Mouse (Mus musculus): Measurements from ENCODE around the gene Rrp12. TPM values are rescaled to one million over a fixed set of nuclear protein-coding genes. Genes with fewer than 3 reads are reported as not detected.
"Not testable (repeated sequence)": the region's sequence is repeated elsewhere in the genome, so short reads cannot be mapped to it uniquely, and the experiment has no call there.

The Rrp12 gene
- polyA plus RNA-seq, 1 experiment from 2014 or later: 8.4 TPM

- H3K4me3 ChIP-seq (ENCODE audit: low read depth, low read length): no peak overlapping the region
Measured at GRCm38 (mm10) chr19:41919471-41919870, 23.5 kb upstream of the Rrp12 start.

GRCm38 (mm10) chr19:41916853-41917252 lies 20.9 kb upstream of the Rrp12 start:
- H3K4me3 ChIP-seq (ENCODE audit: low read depth, low read length): no peak overlapping the region
- ATAC-seq (no peak), DNase-seq (ENCODE audit: low spot score) (no peak)
- H3K27me3 ChIP-seq (replicated peaks; ENCODE audit: control insufficient read depth, insufficient read depth, low read length): no peaks in the 10 kb centered on the region
- H3K36me3 ChIP-seq (ENCODE audit: control insufficient read depth, insufficient read depth, low read length): peaks cover 46% of the 10 kb centered on the region
- no peak overlapping the region for H3K9ac ChIP-seq (ENCODE audit: low read length)
- 91% methylated on average over 4 of the region's 4 CpGs for WGBS
- H3K9me3 ChIP-seq (replicated peaks; ENCODE audit: control insufficient read depth, low read length): no peaks in the 10 kb centered on the region
- no peak overlapping the region for H3K27ac ChIP-seq (ENCODE audit: low read depth, low read length)
- no peak overlapping the region for H3K4me2 ChIP-seq (ENCODE audit: low read length)
- peaks cover 19% of the 10 kb centered on the region for H3K4me1 ChIP-seq (ENCODE audit: control insufficient read depth, insufficient read depth, low read length)

More at GRCm38 (mm10) chr19:41919471-41919870, 23.5 kb upstream of the Rrp12 start:
- 78% methylated on average over 4 of the region's 4 CpGs for WGBS
- peaks cover 1% of the 10 kb centered on the region; the same call in 1 of the 2 replicates for H3K4me1 ChIP-seq (ENCODE audit: control insufficient read depth, insufficient read depth, low read length)
- no peak overlapping the region for H3K9ac ChIP-seq (ENCODE audit: low read length)
- H3K4me2 ChIP-seq (ENCODE audit: low read length): no peak overlapping the region
- H3K9me3 ChIP-seq (replicated peaks; ENCODE audit: control insufficient read depth, low read length): no peaks in the 10 kb centered on the region
- H3K36me3 ChIP-seq (ENCODE audit: control insufficient read depth, insufficient read depth, low read length): peaks cover 70% of the 10 kb centered on the region
- no peak overlapping the region for H3K27ac ChIP-seq (ENCODE audit: low read depth, low read length)
- H3K27me3 ChIP-seq (replicated peaks; ENCODE audit: control insufficient read depth, insufficient read depth, low read length): no peaks in the 10 kb centered on the region
- ATAC-seq: no peak
- DNase-seq (ENCODE audit: low spot score): no peak

GRCm38 (mm10) chr19:41915294-41915693 lies 19.3 kb upstream of the Rrp12 start:
- WGBS: 95% methylated on average over 3 of the region's 3 CpGs
- Histone ChIP-seq H3K4me2 (ENCODE audit: low read length) (no peak overlapping the region), H3K9ac (ENCODE audit: low read length) (no peak overlapping the region), H3K36me3 (ENCODE audit: control insufficient read depth, insufficient read depth, low read length) (peaks cover 35% of the 10 kb centered on the region), H3K27ac (ENCODE audit: low read depth, low read length) (no peak overlapping the region), H3K4me3 (ENCODE audit: low read depth, low read length) (no peak overlapping the region), H3K9me3 (replicated peaks; ENCODE audit: control insufficient read depth, low read length) (no peaks in the 10 kb centered on the region), H3K27me3 (replicated peaks; ENCODE audit: control insufficient read depth, insufficient read depth, low read length) (no peaks in the 10 kb centered on the region), H3K4me1 (ENCODE audit: control insufficient read depth, insufficient read depth, low read length) (peaks cover 19% of the 10 kb centered on the region)
- DNase-seq (ENCODE audit: low spot score): no peak
- ATAC-seq: no peak

- not testable (repeated sequence) for H3K27me3 ChIP-seq (replicated peaks; ENCODE audit: control insufficient read depth, insufficient read depth, low read length); ATAC-seq; H3K27ac ChIP-seq (ENCODE audit: low read depth, low read length); H3K9me3 ChIP-seq (replicated peaks; ENCODE audit: control insufficient read depth, low read length); H3K9ac ChIP-seq (ENCODE audit: low read length); DNase-seq (ENCODE audit: low spot score)
- Histone ChIP-seq H3K36me3 (ENCODE audit: control insufficient read depth, insufficient read depth, low read length) (peaks cover 31% of the 10 kb centered on the region), H3K4me3 (ENCODE audit: low read depth, low read length) (0 out of 2 replicates have a peak overlapping the region, but pooled peaks have one; percentile 1), H3K4me2 (ENCODE audit: low read length) (peak overlapping the region; percentile 89; the same call in 1 of the 2 replicates), H3K4me1 (ENCODE audit: control insufficient read depth, insufficient read depth, low read length) (peaks cover 19% of the 10 kb centered on the region)
Measured at GRCm38 (mm10) chr19:41914592-41914882, 18.6 kb upstream of the Rrp12 start.

GRCm38 (mm10) chr19:41913774-41914591 lies 18.0 kb upstream of the Rrp12 start:
- Histone ChIP-seq H3K9ac (ENCODE audit: low read length) (peak overlapping the region; percentile 88), H3K4me2 (ENCODE audit: low read length) (peak overlapping the region; percentile 89), H3K4me3 (ENCODE audit: low read depth, low read length) (peak overlapping the region; percentile 88), H3K27me3 (replicated peaks; ENCODE audit: control insufficient read depth, insufficient read depth, low read length) (no peaks in the 10 kb centered on the region), H3K27ac (ENCODE audit: low read depth, low read length) (peak overlapping the region; percentile 14; the same call in 1 of the 2 replicates), H3K4me1 (ENCODE audit: control insufficient read depth, insufficient read depth, low read length) (peaks cover 19% of the 10 kb centered on the region), H3K9me3 (replicated peaks; ENCODE audit: control insufficient read depth, low read length) (no peaks in the 10 kb centered on the region), H3K36me3 (ENCODE audit: control insufficient read depth, insufficient read depth, low read length) (peaks cover 25% of the 10 kb centered on the region)
- WGBS: 33% methylated on average over 6 of the region's 6 CpGs
- DNase-seq (ENCODE audit: low spot score) (no peak), ATAC-seq (no peak)

GRCm38 (mm10) chr19:41912121-41913080 lies 16.4 kb upstream of the Rrp12 start:
- H3K9me3 ChIP-seq (replicated peaks; ENCODE audit: control insufficient read depth, low read length): no peaks in the 10 kb centered on the region
- peak overlapping the region; percentile 88 for H3K4me3 ChIP-seq (ENCODE audit: low read depth, low read length)
- H3K9ac ChIP-seq (ENCODE audit: low read length): peak overlapping the region; percentile 88
- H3K27ac ChIP-seq (ENCODE audit: low read depth, low read length): peak overlapping the region; percentile 78
- H3K4me2 ChIP-seq (ENCODE audit: low read length): peak overlapping the region; percentile 89
- DNase-seq (ENCODE audit: low spot score): peak; percentile 21
- peaks cover 18% of the 10 kb centered on the region for H3K36me3 ChIP-seq (ENCODE audit: control insufficient read depth, insufficient read depth, low read length)
- H3K4me1 ChIP-seq (ENCODE audit: control insufficient read depth, insufficient read depth, low read length): peaks cover 19% of the 10 kb centered on the region
- ATAC-seq: peak; percentile 77
- under 1% methylated on average over 48 of the region's 53 CpGs for WGBS
- H3K27me3 ChIP-seq (replicated peaks; ENCODE audit: control insufficient read depth, insufficient read depth, low read length): no peaks in the 10 kb centered on the region

- H3K27ac ChIP-seq (ENCODE audit: low read depth, low read length): peak within 1 kb of the TSS; percentile 81
- peak within 1 kb of the TSS; percentile 88 for H3K9ac ChIP-seq (ENCODE audit: low read length)
- DNase-seq (ENCODE audit: low spot score): peak; percentile 99
- peaks cover 8% of the 10 kb centered on the region for H3K36me3 ChIP-seq (ENCODE audit: control insufficient read depth, insufficient read depth, low read length)
- peak; percentile 96 for ATAC-seq
- peak within 1 kb of the TSS; percentile 89 for H3K4me2 ChIP-seq (ENCODE audit: low read length)
- H3K4me3 ChIP-seq (ENCODE audit: low read depth, low read length): peak within 1 kb of the TSS; percentile 88
- no peaks in the 10 kb centered on the region for H3K9me3 ChIP-seq (replicated peaks; ENCODE audit: control insufficient read depth, low read length)
- WGBS: 5% methylated on average over 54 of the region's 54 CpGs
- peaks cover 19% of the 10 kb centered on the region for H3K4me1 ChIP-seq (ENCODE audit: control insufficient read depth, insufficient read depth, low read length)
- H3K27me3 ChIP-seq (replicated peaks; ENCODE audit: control insufficient read depth, insufficient read depth, low read length): no peaks in the 10 kb centered on the region
Measured at GRCm38 (mm10) chr19:41911178-41912073, 15.5 kb upstream of the Rrp12 start, which contains the start of gene Pgam1. Gene Pgam1 (plus strand): TSS chr19:41911923.

GRCm38 (mm10) chr19:41910396-41910795 lies 14.4 kb upstream of the Rrp12 start:
- no peak overlapping the region for H3K4me2 ChIP-seq (ENCODE audit: low read length)
- H3K36me3 ChIP-seq (ENCODE audit: control insufficient read depth, insufficient read depth, low read length): no peaks in the 10 kb centered on the region
- no peaks in the 10 kb centered on the region for H3K9me3 ChIP-seq (replicated peaks; ENCODE audit: control insufficient read depth, low read length)
- ATAC-seq: no peak
- DNase-seq (ENCODE audit: low spot score): no peak
- peaks cover 19% of the 10 kb centered on the region for H3K4me1 ChIP-seq (ENCODE audit: control insufficient read depth, insufficient read depth, low read length)
- no peaks in the 10 kb centered on the region for H3K27me3 ChIP-seq (replicated peaks; ENCODE audit: control insufficient read depth, insufficient read depth, low read length)
- WGBS: 72% methylated on average over 2 of the region's 2 CpGs
- H3K9ac ChIP-seq (ENCODE audit: low read length): no peak overlapping the region
- H3K4me3 ChIP-seq (ENCODE audit: low read depth, low read length): no peak overlapping the region
- no peak overlapping the region for H3K27ac ChIP-seq (ENCODE audit: low read depth, low read length)
